Mouse (Mus musculus): ENCODE data around the gene Rhbdf1. TPM values are rescaled to one million over a fixed set of nuclear protein-coding genes. Genes with fewer than 3 reads are reported as not detected.

Gene Rhbdf1
- polyA plus RNA-seq, 1 experiment from 2014 or later, result 12.5 TPM

GRCm38 (mm10) chr11:32244064-32244463 lies 22.0 kb upstream of the Rhbdf1 start:
- no peak overlapping the region for H3K4me2 ChIP-seq (ENCODE audit: low read depth, low read length)
- no peaks in the 10 kb centered on the region for H3K4me1 ChIP-seq (ENCODE audit: control insufficient read depth, insufficient read depth, low read length)
- no peaks in the 10 kb centered on the region for H3K27me3 ChIP-seq (ENCODE audit: control insufficient read depth, insufficient read depth, low read length)
- peaks cover 8% of the 10 kb centered on the region for H3K36me3 ChIP-seq (ENCODE audit: control insufficient read depth, insufficient read depth, low read length)
- no peak overlapping the region for H3K9ac ChIP-seq (replicated peaks; ENCODE audit: low read depth, low read length)
- WGBS, result 77% methylated on average over 3 of the region's 3 CpGs
- no peak overlapping the region for H3K27ac ChIP-seq (ENCODE audit: low read depth, low read length)
- H3K9me3 ChIP-seq (ENCODE audit: control insufficient read depth, low read length), result no peaks in the 10 kb centered on the region
- no peak overlapping the region for H3K4me3 ChIP-seq (ENCODE audit: low read depth, low read length)
- ATAC-seq (ENCODE audit: low read depth), result no peak

- Histone ChIP-seq H3K27ac (ENCODE audit: low read depth, low read length) (no peak overlapping the region), H3K4me3 (ENCODE audit: low read depth, low read length) (no peak overlapping the region), H3K4me1 (ENCODE audit: control insufficient read depth, insufficient read depth, low read length) (no peaks in the 10 kb centered on the region), H3K4me2 (ENCODE audit: low read depth, low read length) (no peak overlapping the region), H3K27me3 (ENCODE audit: control insufficient read depth, insufficient read depth, low read length) (no peaks in the 10 kb centered on the region), H3K9me3 (ENCODE audit: control insufficient read depth, low read length) (no peaks in the 10 kb centered on the region), H3K9ac (replicated peaks; ENCODE audit: low read depth, low read length) (no peak overlapping the region), H3K36me3 (ENCODE audit: control insufficient read depth, insufficient read depth, low read length) (peaks cover 8% of the 10 kb centered on the region)
- 74% methylated on average over 7 of the region's 7 CpGs for WGBS
- no peak for ATAC-seq (ENCODE audit: low read depth)
Observed at GRCm38 (mm10) chr11:32243205-32243955, 21.3 kb upstream of the Rhbdf1 start.

- no peak overlapping the region for H3K9ac ChIP-seq (replicated peaks; ENCODE audit: low read depth, low read length)
- no peaks in the 10 kb centered on the region; the same call in 1 of the 2 replicates for H3K36me3 ChIP-seq (ENCODE audit: control insufficient read depth, insufficient read depth, low read length)
- no peak overlapping the region for H3K4me3 ChIP-seq (ENCODE audit: low read depth, low read length)
- no peak overlapping the region for H3K4me2 ChIP-seq (ENCODE audit: low read depth, low read length)
- no peaks in the 10 kb centered on the region for H3K27me3 ChIP-seq (ENCODE audit: control insufficient read depth, insufficient read depth, low read length)
- H3K4me1 ChIP-seq (ENCODE audit: control insufficient read depth, insufficient read depth, low read length), result no peaks in the 10 kb centered on the region
- 79% methylated on average over 3 of the region's 3 CpGs for WGBS
- H3K9me3 ChIP-seq (ENCODE audit: control insufficient read depth, low read length), result no peaks in the 10 kb centered on the region
- no peak overlapping the region for H3K27ac ChIP-seq (ENCODE audit: low read depth, low read length)
- no peak for ATAC-seq (ENCODE audit: low read depth)
Observed at GRCm38 (mm10) chr11:32242209-32242608, 20.1 kb upstream of the Rhbdf1 start.

- H3K4me1 ChIP-seq (ENCODE audit: control insufficient read depth, insufficient read depth, low read length), result no peaks in the 10 kb centered on the region; the same call in 1 of the 2 replicates
- no peaks in the 10 kb centered on the region; the same call in 1 of the 2 replicates for H3K36me3 ChIP-seq (ENCODE audit: control insufficient read depth, insufficient read depth, low read length)
- H3K9me3 ChIP-seq (ENCODE audit: control insufficient read depth, low read length), result no peaks in the 10 kb centered on the region
- no peaks in the 10 kb centered on the region for H3K27me3 ChIP-seq (ENCODE audit: control insufficient read depth, insufficient read depth, low read length)
- no peak overlapping the region for H3K4me2 ChIP-seq (ENCODE audit: low read depth, low read length)
- no peak overlapping the region for H3K9ac ChIP-seq (replicated peaks; ENCODE audit: low read depth, low read length)
- no peak overlapping the region for H3K27ac ChIP-seq (ENCODE audit: low read depth, low read length)
- no peak overlapping the region for H3K4me3 ChIP-seq (ENCODE audit: low read depth, low read length)
- no peak for ATAC-seq (ENCODE audit: low read depth)
Observed at GRCm38 (mm10) chr11:32241391-32241790, 19.3 kb upstream of the Rhbdf1 start.

GRCm38 (mm10) chr11:32238093-32238860 lies 16.2 kb upstream of the Rhbdf1 start:
- no peak overlapping the region for H3K27ac ChIP-seq (ENCODE audit: low read depth, low read length)
- no peaks in the 10 kb centered on the region for H3K27me3 ChIP-seq (ENCODE audit: control insufficient read depth, insufficient read depth, low read length)
- no peak overlapping the region for H3K9ac ChIP-seq (replicated peaks; ENCODE audit: low read depth, low read length)
- 63% methylated on average over 5 of the region's 5 CpGs for WGBS
- H3K4me2 ChIP-seq (ENCODE audit: low read depth, low read length), result no peak overlapping the region
- no peak overlapping the region for H3K4me3 ChIP-seq (ENCODE audit: low read depth, low read length)
- H3K4me1 ChIP-seq (ENCODE audit: control insufficient read depth, insufficient read depth, low read length), result peaks cover 10% of the 10 kb centered on the region; the same call in 1 of the 2 replicates
- no peaks in the 10 kb centered on the region for H3K9me3 ChIP-seq (ENCODE audit: control insufficient read depth, low read length)
- no peaks in the 10 kb centered on the region; the same call in 1 of the 2 replicates for H3K36me3 ChIP-seq (ENCODE audit: control insufficient read depth, insufficient read depth, low read length)
- peak; percentile 67 for ATAC-seq (ENCODE audit: low read depth)

- Histone ChIP-seq H3K4me3 (ENCODE audit: low read depth, low read length) (no peak overlapping the region), H3K4me1 (ENCODE audit: control insufficient read depth, insufficient read depth, low read length) (peaks cover 10% of the 10 kb centered on the region; the same call in 1 of the 2 replicates), H3K4me2 (ENCODE audit: low read depth, low read length) (no peak overlapping the region), H3K27ac (ENCODE audit: low read depth, low read length) (no peak overlapping the region), H3K9ac (replicated peaks; ENCODE audit: low read depth, low read length) (no peak overlapping the region), H3K27me3 (ENCODE audit: control insufficient read depth, insufficient read depth, low read length) (no peaks in the 10 kb centered on the region), H3K9me3 (ENCODE audit: control insufficient read depth, low read length) (no peaks in the 10 kb centered on the region), H3K36me3 (ENCODE audit: control insufficient read depth, insufficient read depth, low read length) (peaks cover 4% of the 10 kb centered on the region; the same call in 1 of the 2 replicates)
- WGBS, result 88% methylated on average over 3 of the region's 3 CpGs
- no peak for ATAC-seq (ENCODE audit: low read depth)
Observed at GRCm38 (mm10) chr11:32237411-32237795, 15.3 kb upstream of the Rhbdf1 start.

- Histone ChIP-seq H3K27me3 (ENCODE audit: control insufficient read depth, insufficient read depth, low read length) (no peaks in the 10 kb centered on the region), H3K4me2 (ENCODE audit: low read depth, low read length) (no peak overlapping the region), H3K4me3 (ENCODE audit: low read depth, low read length) (no peak overlapping the region), H3K4me1 (ENCODE audit: control insufficient read depth, insufficient read depth, low read length) (peaks cover 10% of the 10 kb centered on the region; the same call in 1 of the 2 replicates), H3K27ac (ENCODE audit: low read depth, low read length) (peak overlapping the region; percentile 36; the same call in 1 of the 2 replicates), H3K36me3 (ENCODE audit: control insufficient read depth, insufficient read depth, low read length) (peaks cover 4% of the 10 kb centered on the region; the same call in 1 of the 2 replicates), H3K9me3 (ENCODE audit: control insufficient read depth, low read length) (no peaks in the 10 kb centered on the region), H3K9ac (replicated peaks; ENCODE audit: low read depth, low read length) (no peak overlapping the region)
- 55% methylated on average over 9 of the region's 9 CpGs for WGBS
- no peak for ATAC-seq (ENCODE audit: low read depth)
Observed at GRCm38 (mm10) chr11:32236712-32237410, 14.8 kb upstream of the Rhbdf1 start.

GRCm38 (mm10) chr11:32236132-32236531 lies 14.0 kb upstream of the Rhbdf1 start:
- no peak overlapping the region for H3K9ac ChIP-seq (replicated peaks; ENCODE audit: low read depth, low read length)
- no peaks in the 10 kb centered on the region for H3K27me3 ChIP-seq (ENCODE audit: control insufficient read depth, insufficient read depth, low read length)
- no peak overlapping the region for H3K4me2 ChIP-seq (ENCODE audit: low read depth, low read length)
- peaks cover 9% of the 10 kb centered on the region; the same call in 1 of the 2 replicates for H3K36me3 ChIP-seq (ENCODE audit: control insufficient read depth, insufficient read depth, low read length)
- 0 out of 2 replicates have a peak, but pooled peaks have one; percentile 25 for ATAC-seq (ENCODE audit: low read depth)
- peak overlapping the region; percentile 36; the same call in 1 of the 2 replicates for H3K27ac ChIP-seq (ENCODE audit: low read depth, low read length)
- peaks cover 10% of the 10 kb centered on the region; the same call in 1 of the 2 replicates for H3K4me1 ChIP-seq (ENCODE audit: control insufficient read depth, insufficient read depth, low read length)
- no peak overlapping the region for H3K4me3 ChIP-seq (ENCODE audit: low read depth, low read length)
- WGBS, result 68% methylated on average over 2 of the region's 2 CpGs
- no peaks in the 10 kb centered on the region for H3K9me3 ChIP-seq (ENCODE audit: control insufficient read depth, low read length)
